Mouse (Mus musculus) megakaryocyte, embryonic 14.5 days (primary cell): ENCODE measurements around the gene Cdr2. TPM values are rescaled to one million over a fixed set of nuclear protein-coding genes. Genes with fewer than 3 reads are reported as not detected.
"Not testable (repeated sequence)": the region's sequence is repeated elsewhere in the genome, so short reads cannot be mapped to it uniquely, and the experiment has no call there.

Experiments used
- H3K27me3 ChIP-seq: replicated peaks from 2 replicates; pipeline ENCODE3; 2012; ENCODE audit warnings: inconsistent platforms
- H3K36me3 ChIP-seq: replicated peaks from 2 replicates; pipeline ENCODE3; 2012; ENCODE audit warnings: low read length, inconsistent platforms, mixed read lengths
- H3K4me1 ChIP-seq: 2 replicates; pipeline ENCODE4 v1.6.1; 2012; ENCODE audit warnings: inconsistent platforms
- H3K4me3 ChIP-seq: replicated peaks from 2 replicates; pipeline ENCODE3; 2012; ENCODE audit warnings: moderate library complexity, mild to moderate bottlenecking, inconsistent platforms
- H3K9me3 ChIP-seq: 2 replicates; pipeline ENCODE4 v1.6.1; 2012; ENCODE audit warnings: inconsistent platforms
- FLI1 ChIP-seq: IDR thresholded peaks from 2 replicates; pipeline ENCODE4 v1.6.1; 2012; ENCODE audit warnings: low read length, inconsistent platforms, mixed read lengths
- GATA1 ChIP-seq: IDR thresholded peaks from 3 replicates; pipeline ENCODE4 v1.6.1; 2012; ENCODE audit warnings: mixed read lengths, low read length, inconsistent platforms, borderline replicate concordance
- polyA plus RNA-seq: library from polyadenylated mRNA; stranded (reverse); fragments of >175 nt; gene quantifications from 2 replicates; pipeline ENCODE4 v1.2.3, GENCODE M21; 2012; ENCODE audit warnings: low replicate concordance; ENCODE audit not compliant: insufficient read depth

Gene Cdr2
- 2.9 and 6.4 TPM in 2 replicates for polyA plus RNA-seq

DNA sequence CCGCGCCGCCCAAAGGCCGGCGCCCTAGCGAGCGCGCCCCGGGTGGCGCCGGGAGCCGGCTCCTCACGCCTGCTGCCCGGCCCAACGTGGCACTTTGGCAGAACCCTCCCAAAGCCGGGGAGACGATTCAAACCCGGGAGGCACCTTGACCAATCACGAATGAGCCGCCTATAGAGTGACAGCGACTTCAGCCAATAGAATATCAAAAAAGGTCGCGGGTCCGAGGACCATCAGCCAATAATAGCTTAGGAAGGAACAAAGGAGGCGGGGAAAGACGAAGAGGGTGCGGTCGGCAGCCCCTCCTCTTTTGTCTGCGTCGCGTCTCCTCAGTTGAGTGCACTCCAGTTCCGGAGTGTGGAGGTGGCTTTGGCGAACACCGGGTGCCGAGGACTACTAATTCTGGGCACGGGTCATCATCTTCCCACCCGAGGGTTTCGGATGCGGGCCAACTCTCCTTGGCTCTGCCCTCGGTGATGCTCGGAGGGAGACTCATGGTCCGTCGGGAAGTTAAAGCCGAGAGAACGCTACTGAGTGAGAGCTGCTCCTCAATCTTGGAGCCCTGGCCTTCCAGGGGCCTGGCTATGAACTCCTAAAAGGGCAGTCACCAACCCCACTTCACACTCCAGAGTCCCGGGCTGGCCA, at the start of gene Cdr2, which contains the start of gene Mfsd13b:
Gene Cdr2 (minus strand): TSS at position 113 of the 642 bp plus-strand sequence.
Gene Mfsd13b (plus strand): TSS at position 310 of the 642 bp plus-strand sequence.
- peaks cover 44% of the 10 kb centered on the region for H3K4me1 ChIP-seq
- H3K9me3 ChIP-seq, result no peaks in the 10 kb centered on the region

DNA sequence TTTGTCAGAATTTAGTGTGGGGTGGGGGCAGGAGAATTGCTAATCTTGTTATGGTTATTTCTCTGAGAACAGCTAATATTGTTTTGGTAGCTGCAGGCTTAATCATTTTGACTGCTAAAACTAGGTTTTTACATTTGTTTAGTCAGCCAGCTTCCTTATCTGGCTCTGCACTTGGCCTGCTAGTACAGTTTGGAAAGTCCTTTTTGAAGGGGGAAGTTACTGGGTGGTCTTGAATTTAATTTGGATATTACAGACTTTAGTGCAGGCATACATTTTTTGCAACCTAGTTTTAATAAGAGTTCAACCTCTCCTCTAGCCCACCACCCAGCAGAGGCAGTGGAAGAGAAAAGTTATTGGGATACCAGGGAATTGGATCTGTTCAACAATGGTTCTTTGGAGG, 47.8 kb upstream of the Cdr2 start:
- not testable (repeated sequence) for H3K36me3 ChIP-seq, H3K4me3 ChIP-seq, H3K9me3 ChIP-seq
- peaks cover 36% of the 10 kb centered on the region for H3K27me3 ChIP-seq
- peaks cover 16% of the 10 kb centered on the region for H3K4me1 ChIP-seq

More for the DNA sequence above, at the start of gene Cdr2, which contains the start of gene Mfsd13b:
- Histone ChIP-seq H3K27me3 (peaks cover 4% of the 10 kb centered on the region), H3K36me3 (no peaks in the 10 kb centered on the region), H3K4me3 (peak within 1 kb of the TSS; percentile 96)
- TF ChIP-seq FLI1 (no peak), GATA1 (no peak)

DNA sequence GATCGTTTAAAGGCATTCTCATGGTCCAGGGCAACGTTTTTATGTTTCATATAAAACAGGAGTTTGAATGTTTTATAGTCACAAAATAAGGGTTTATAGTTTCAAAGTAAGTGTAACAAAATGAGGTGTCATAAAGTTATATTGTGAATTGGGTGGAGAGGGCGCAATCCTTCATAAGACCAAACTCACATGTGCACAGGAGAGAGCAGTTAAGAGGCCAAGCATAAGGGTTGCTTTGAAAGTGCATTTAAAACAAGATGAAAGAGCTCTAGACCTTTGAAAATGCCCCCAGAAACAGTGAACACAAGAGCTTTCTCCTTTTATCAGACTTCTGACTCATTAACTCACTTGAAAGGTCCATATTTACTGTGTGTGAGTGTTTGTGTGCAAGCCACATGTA, 44.2 kb upstream of the Cdr2 start:
- Histone ChIP-seq H3K4me3 (no peak overlapping the region), H3K4me1 (peaks cover 10% of the 10 kb centered on the region), H3K27me3 (peaks cover 35% of the 10 kb centered on the region), H3K36me3 (no peaks in the 10 kb centered on the region), H3K9me3 (no peaks in the 10 kb centered on the region)
- TF ChIP-seq GATA1, result no peak
- TF ChIP-seq FLI1, result no peak

DNA sequence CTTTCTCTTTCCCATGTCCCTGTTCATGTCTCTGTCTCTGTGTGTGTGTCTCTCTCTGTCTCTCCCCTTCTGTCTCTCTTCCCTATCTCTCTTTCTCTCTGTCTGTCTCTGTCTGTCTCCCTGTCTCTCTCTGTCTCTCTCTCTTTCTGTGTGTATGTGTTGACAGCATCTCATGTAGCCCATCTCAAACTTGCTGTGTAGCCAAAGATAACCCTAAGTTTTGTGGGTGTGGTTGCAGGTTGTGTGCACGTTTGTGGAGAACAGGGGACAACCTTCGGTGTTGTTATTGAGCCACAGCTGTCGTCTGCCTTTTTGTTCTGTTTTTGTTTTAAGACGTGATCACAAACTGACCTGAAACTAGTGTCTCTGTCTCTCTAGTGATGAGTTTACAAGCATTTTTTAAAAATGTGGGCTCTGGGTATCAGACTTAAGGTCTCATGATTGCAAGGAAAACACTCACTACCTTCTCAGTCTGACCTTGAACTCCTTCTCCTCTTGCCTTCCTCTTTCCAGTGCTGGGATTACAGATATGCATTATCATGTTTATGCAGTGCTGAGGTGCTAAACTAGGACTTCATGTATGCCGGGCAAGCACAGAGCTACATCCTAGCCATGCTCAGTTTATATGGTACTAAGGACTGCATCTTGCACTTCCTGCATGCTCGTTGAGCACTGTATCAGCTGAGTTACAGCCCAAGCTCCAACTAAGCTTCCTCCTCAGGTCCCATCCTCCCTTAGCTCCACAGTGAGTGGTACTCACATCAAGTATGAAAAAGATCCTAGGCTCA, 43.3 kb upstream of the Cdr2 start:
- no peaks in the 10 kb centered on the region for H3K9me3 ChIP-seq
- H3K4me1 ChIP-seq, result peaks cover 8% of the 10 kb centered on the region
- TF ChIP-seq GATA1 (no peak), FLI1 (no peak)

DNA sequence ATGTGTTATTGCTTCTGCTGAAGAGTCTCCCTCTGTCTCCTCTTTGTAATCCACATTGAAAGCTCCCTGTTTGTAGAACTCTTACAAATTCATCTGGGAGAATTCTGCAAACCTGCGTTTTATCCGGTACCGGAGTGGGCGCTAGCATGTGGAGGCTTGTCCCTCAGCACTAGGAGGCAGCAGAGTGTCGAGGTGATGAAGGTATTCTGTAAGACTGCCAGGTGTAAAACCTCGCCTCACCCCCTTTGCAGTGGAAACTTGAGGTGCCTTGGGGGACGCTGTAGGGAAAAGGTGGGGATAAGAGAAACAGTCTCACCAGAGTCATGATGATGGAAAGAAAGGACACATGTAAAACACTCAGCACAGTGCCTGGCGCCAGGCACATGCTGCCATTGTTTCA, 38.2 kb upstream of the Cdr2 start:
- Histone ChIP-seq H3K36me3 (no peaks in the 10 kb centered on the region), H3K4me3 (no peak overlapping the region), H3K9me3 (no peaks in the 10 kb centered on the region), H3K27me3 (peaks cover 18% of the 10 kb centered on the region), H3K4me1 (peaks cover 4% of the 10 kb centered on the region; the same call in 1 of the 2 replicates)
- no peak for TF ChIP-seq FLI1
- no peak for TF ChIP-seq GATA1

More for the DNA sequence above, 43.3 kb upstream of the Cdr2 start:
- H3K4me3 ChIP-seq, result no peak overlapping the region
- peaks cover 31% of the 10 kb centered on the region for H3K27me3 ChIP-seq
- H3K36me3 ChIP-seq, result no peaks in the 10 kb centered on the region

DNA sequence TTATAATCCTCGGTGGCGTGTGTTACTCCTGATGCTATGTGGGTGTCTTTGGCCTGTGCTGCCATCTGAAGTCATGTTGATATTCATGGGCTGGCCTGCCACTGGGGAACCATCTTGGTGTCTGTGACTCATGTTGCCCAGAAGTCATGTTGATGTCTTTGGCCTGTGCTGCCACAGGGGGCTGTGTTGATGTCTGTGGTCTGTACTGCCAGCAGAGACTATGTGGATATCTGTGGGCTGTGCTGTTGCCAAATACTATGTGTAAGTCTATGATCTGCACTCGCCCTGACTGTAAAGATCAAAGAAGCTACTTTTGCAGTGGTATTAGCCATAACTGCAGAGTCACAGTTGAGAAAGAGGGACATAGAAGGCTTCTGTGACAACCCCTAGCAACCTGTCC, 36.7 kb upstream of the Cdr2 start:
- H3K4me3 ChIP-seq, result no peak overlapping the region
- peaks cover 4% of the 10 kb centered on the region; the same call in 1 of the 2 replicates for H3K4me1 ChIP-seq
- H3K27me3 ChIP-seq, result peaks cover 18% of the 10 kb centered on the region
- H3K9me3 ChIP-seq, result no peaks in the 10 kb centered on the region
- TF ChIP-seq FLI1, result no peak
- no peak for TF ChIP-seq GATA1
- H3K36me3 ChIP-seq, result no peaks in the 10 kb centered on the region

DNA sequence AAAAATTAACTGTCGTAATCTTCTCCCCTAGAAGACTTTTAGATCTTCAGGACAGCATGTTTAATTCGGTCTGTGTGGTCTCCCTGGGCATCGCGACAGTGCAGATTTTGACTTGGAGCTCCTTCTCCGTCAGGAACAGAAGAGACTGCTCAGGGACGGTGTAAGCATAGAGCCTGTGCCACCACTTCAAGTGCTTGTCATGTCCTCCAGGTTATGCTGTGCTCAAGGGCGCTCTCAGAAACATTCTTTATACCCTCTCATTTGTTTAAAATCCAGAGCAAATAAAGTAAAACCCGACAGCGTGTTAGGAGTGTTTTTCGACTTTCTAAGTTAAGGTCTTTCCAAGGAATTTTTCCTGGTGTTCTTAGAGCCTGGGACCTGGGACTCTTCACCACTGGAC, 32.4 kb upstream of the Cdr2 start:
- Histone ChIP-seq H3K9me3 (no peaks in the 10 kb centered on the region), H3K36me3 (no peaks in the 10 kb centered on the region), H3K4me1 (peaks cover 4% of the 10 kb centered on the region; the same call in 1 of the 2 replicates), H3K4me3 (no peak overlapping the region), H3K27me3 (peaks cover 27% of the 10 kb centered on the region)
- TF ChIP-seq GATA1 (no peak), FLI1 (no peak)

DNA sequence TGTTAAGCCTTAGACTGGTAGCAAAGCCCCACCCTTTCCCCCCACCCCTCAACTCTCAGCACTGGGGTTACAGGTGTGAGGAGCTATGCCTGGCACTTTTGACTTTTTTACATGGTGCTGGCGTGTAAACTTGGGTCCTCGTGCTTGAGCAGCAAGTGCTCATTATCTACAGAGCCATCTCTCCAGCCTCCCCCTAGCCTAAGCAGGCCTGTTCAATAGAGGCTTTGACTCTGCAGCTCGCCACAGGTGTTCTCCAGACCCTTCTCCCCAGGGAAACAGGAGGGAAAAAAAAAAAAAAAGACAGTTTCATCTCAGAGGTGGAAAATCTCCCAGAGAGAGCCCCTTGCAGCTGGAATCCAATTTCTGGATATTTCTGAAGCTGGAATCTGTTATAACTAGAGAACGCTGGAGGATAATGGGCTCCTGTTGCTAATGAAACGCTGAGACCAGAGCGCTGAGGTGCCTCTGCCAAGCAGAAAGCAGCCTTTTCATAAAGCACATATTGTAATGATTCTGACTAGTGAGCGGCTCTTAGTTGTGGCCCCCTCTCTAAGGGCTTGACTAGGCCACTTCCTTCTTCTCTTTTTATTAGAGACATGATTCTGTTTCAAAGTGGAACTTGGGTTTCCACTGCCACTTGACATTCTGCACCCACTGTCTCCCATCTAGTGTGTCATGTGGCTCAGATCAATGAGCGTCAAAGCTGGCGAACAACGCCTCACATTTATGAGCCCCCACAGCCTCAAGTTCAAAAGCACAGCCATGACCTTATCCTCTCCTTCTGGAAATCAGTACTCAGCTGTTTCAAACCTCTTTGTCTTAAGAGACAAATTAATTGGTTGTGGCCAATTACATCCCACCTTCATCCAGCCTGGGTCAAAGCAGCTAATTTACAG, 29.9 kb upstream of the Cdr2 start:
- H3K27me3 ChIP-seq, result peaks cover 23% of the 10 kb centered on the region

DNA sequence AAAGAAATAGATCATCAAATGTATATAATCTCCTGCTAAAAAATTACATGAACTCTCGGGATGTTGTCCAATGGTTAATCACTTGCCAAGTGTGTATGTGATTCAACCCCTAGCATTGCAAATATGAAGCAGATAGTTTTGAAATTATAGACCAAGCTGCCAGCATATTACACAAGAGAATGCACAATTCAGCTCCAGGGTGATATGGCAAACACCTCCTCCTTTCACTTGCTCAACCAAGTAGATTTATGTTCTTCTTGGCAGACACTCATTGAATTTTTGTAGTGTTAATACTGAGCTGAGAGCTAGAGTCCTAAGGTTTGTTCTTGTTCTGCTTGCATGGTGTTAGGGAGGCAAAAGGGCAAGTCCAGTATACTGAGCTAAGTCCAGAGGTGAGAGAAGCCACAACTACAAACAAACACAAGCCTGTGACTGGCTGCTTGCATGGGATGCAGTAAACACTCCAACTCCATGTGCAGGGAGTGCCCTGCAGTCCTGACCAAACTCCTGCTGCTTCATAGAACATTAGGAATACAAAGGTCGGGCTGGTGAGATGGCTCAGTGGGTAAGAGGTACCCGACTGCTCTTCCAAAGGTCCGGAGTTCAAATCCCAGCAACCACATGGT, 21.8 kb upstream of the Cdr2 start:
- no peaks in the 10 kb centered on the region for H3K36me3 ChIP-seq
- H3K4me1 ChIP-seq, result 0 out of 2 replicates have a peak, but pooled peaks cover 4% of the 10 kb centered on the region
- H3K9me3 ChIP-seq, result no peaks in the 10 kb centered on the region
- H3K27me3 ChIP-seq, result peaks cover 15% of the 10 kb centered on the region
- H3K4me3 ChIP-seq, result no peak overlapping the region
- TF ChIP-seq GATA1, result no peak
- TF ChIP-seq FLI1, result no peak

More for the DNA sequence above, 29.9 kb upstream of the Cdr2 start:
- no peaks in the 10 kb centered on the region for H3K36me3 ChIP-seq
- no peak for TF ChIP-seq GATA1
- no peak for TF ChIP-seq FLI1
- no peaks in the 10 kb centered on the region for H3K9me3 ChIP-seq
- H3K4me1 ChIP-seq, result no peaks in the 10 kb centered on the region
- no peak overlapping the region for H3K4me3 ChIP-seq

DNA sequence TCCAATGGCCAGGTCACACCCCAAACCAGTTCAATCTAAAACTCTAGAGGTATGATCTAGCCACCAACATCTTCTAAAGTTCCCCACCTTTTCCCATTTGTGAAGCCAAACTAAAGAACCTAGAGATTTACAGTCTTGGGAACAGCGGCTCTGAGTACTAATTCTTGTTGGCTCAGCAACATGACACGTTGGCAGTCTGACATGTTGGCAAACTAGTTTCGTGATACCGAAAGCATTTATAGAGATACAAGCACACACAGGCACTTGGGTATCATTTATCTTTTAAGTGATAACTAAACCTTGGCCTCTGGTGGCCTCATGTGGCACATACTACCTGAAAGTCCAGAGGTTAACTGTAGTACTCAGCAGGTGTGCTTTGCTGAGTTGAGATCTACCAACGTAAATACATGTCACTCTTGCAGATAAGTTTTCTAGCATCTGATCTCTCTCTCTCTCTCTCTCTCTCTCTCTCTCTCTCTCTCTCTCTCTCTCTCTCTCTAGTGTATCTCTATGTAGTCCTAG, 20.4 kb upstream of the Cdr2 start:
- TF ChIP-seq GATA1 (no peak), FLI1 (no peak)
- H3K36me3 ChIP-seq, result no peaks in the 10 kb centered on the region
- H3K4me1 ChIP-seq, result peaks cover 9% of the 10 kb centered on the region; the same call in 1 of the 2 replicates
- H3K4me3 ChIP-seq, result no peak overlapping the region
- H3K27me3 ChIP-seq, result peaks cover 15% of the 10 kb centered on the region
- H3K9me3 ChIP-seq, result peaks cover 4% of the 10 kb centered on the region; the same call in 1 of the 2 replicates
